Mouse (Mus musculus) liver, embryonic 13.5 days (tissue): ENCODE measurements at regions not wholly inside any gene's neighbourhood (a gene's known extent, or its start where the extent isn't known, plus 50 kb on each side); places are given as distances from the start of the nearest gene placed in this dataset.

ENCODE experiments used
- ATAC-seq: fragments of 200-750 bp; cut with Nextera tagmentation; 2 replicates; pipeline ENCODE4 v1.8.0; 2017; ENCODE audit warnings: low read depth, mild to moderate bottlenecking, moderate number of reproducible peaks, moderate library complexity
- DNase-seq: peaks from one replicate; pipeline ENCODE4 v3.0.0; 2022
- H3K27ac ChIP-seq: fragments of 300-500 bp; sonication (generic); 2 replicates; pipeline ENCODE4 v1.5.1; 2015; ENCODE audit warnings: moderate library complexity, mild to moderate bottlenecking, inconsistent platforms
- H3K27me3 ChIP-seq: fragments of 300-500 bp; sonication (generic); 2 replicates; pipeline ENCODE4 v1.6.1; 2015; ENCODE audit warnings: mild to moderate bottlenecking, inconsistent platforms
- H3K36me3 ChIP-seq: fragments of 300-500 bp; sonication (generic); 2 replicates; pipeline ENCODE4 v1.6.1; 2015; ENCODE audit warnings: mild to moderate bottlenecking, inconsistent platforms
- H3K4me1 ChIP-seq: fragments of 300-500 bp; sonication (generic); replicated peaks from 2 replicates; pipeline ENCODE4 v1.6.1; 2015; ENCODE audit warnings: inconsistent platforms
- H3K4me2 ChIP-seq: fragments of 300-500 bp; sonication (generic); 2 replicates; pipeline ENCODE4 v1.6.1; 2015; ENCODE audit warnings: inconsistent platforms, mild to moderate bottlenecking, moderate library complexity
- H3K4me3 ChIP-seq: fragments of 300-500 bp; sonication (generic); replicated peaks from 2 replicates; pipeline ENCODE4 v1.5.1; 2015; ENCODE audit warnings: mild to moderate bottlenecking, inconsistent platforms
- H3K9ac ChIP-seq: fragments of 300-500 bp; sonication (generic); 2 replicates; pipeline ENCODE4 v1.6.1; 2015; ENCODE audit warnings: mild to moderate bottlenecking, inconsistent platforms
- H3K9me3 ChIP-seq: fragments of 300-500 bp; sonication (generic); replicated peaks from 2 replicates; pipeline ENCODE4 v1.6.1; 2016; ENCODE audit warnings: inconsistent platforms
- WGBS: fragments of 180-500 bp; shearing (Covaris S2); methylation state at CpG from one replicate; pipeline ENCODE4 v1.1.7; 2015; ENCODE audit not compliant: insufficient replicate concordance; 5-methylcytosine and 5-hydroxymethylcytosine counted together

DNA sequence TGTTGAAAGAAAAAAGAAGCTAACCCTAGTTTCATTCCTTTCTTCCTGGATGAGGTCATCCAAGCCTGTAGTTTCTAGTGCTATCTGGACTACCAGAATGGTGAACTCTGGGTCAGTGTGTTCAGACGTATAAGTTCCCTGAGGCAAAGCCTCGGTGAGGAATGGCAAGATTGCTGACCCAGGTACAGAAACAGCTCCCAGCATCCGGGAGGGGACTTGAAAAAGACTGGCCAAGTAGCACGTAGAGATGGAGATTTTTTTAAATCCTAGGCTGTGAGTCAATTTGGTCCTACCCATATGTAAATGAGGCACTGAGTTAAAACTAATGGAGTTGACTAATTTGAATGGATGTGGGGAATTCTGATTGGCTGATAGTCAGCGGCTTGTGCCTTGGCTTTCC lies 55.0 kb upstream of the Gm11084 start:
- ATAC-seq (no peak), DNase-seq (no peak)
- Histone ChIP-seq H3K9ac (no peak overlapping the region), H3K4me2 (no peak overlapping the region), H3K4me3 (no peak overlapping the region), H3K27ac (no peak overlapping the region), H3K36me3 (no peaks in the 10 kb centered on the region), H3K9me3 (no peaks in the 10 kb centered on the region), H3K27me3 (peaks cover 12% of the 10 kb centered on the region; the same call in 1 of the 2 replicates), H3K4me1 (peaks cover 15% of the 10 kb centered on the region)
- WGBS = 43% methylated on average over 5 of the region's 5 CpGs

DNA sequence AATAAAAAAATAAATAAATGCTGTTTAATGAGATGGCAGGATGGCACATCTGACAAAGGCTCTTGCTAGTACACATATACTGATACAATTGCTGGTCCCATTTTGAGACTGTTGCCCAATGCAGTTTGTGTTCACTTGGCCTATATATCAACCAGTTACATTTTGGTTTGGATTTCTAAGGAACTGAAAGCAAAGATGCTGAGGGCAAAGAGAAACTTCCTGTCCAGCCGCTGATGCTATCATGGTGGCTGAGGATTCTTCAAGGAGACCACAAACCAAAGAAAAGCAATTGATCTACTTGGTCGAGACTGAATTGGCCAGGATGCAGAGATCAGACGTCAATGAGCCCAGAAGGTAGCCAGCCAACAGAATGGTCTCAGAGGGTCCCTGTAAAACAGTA lies 53.5 kb upstream of the Gm11084 start:
- no peak overlapping the region for H3K27ac ChIP-seq
- ATAC-seq = no peak
- 19% methylated on average over 3 of the region's 3 CpGs for WGBS

DNA sequence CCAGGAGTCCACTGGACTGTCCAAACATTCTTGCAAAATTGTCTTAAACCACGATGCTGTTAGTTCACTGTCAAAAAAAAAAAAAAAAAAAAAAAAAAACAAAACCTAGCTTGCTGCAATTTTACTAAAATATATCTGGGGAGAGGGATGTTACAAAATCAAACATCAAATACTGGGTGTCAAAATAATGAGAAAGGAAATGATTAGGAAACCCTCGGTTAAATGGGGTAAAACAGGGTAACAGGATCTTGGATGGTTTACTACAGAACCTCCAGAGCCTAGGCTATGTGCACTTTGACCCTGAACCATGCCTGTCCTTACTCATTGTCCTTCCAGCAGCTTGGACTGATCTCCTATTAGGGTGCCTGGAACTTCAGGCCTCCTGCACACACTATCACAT lies 52.8 kb upstream of the Gm11084 start:
- H3K9ac ChIP-seq = no peak overlapping the region
- no peak overlapping the region for H3K4me2 ChIP-seq
- H3K9me3 ChIP-seq = no peaks in the 10 kb centered on the region
- H3K27ac ChIP-seq = no peak overlapping the region
- H3K4me1 ChIP-seq = peaks cover 15% of the 10 kb centered on the region
- no peak overlapping the region for H3K4me3 ChIP-seq
- 36% methylated on average over 2 of the region's 2 CpGs for WGBS
- ATAC-seq (no peak), DNase-seq (no peak)
- peaks cover 12% of the 10 kb centered on the region; the same call in 1 of the 2 replicates for H3K27me3 ChIP-seq
- no peaks in the 10 kb centered on the region for H3K36me3 ChIP-seq

More for the DNA sequence above, 53.5 kb upstream of the Gm11084 start:
- peaks cover 12% of the 10 kb centered on the region; the same call in 1 of the 2 replicates for H3K27me3 ChIP-seq
- peaks cover 15% of the 10 kb centered on the region for H3K4me1 ChIP-seq
- H3K9me3 ChIP-seq = no peaks in the 10 kb centered on the region
- H3K4me3 ChIP-seq = no peak overlapping the region
- H3K9ac ChIP-seq = no peak overlapping the region
- no peaks in the 10 kb centered on the region for H3K36me3 ChIP-seq
- H3K4me2 ChIP-seq = no peak overlapping the region
- DNase-seq = no peak

DNA sequence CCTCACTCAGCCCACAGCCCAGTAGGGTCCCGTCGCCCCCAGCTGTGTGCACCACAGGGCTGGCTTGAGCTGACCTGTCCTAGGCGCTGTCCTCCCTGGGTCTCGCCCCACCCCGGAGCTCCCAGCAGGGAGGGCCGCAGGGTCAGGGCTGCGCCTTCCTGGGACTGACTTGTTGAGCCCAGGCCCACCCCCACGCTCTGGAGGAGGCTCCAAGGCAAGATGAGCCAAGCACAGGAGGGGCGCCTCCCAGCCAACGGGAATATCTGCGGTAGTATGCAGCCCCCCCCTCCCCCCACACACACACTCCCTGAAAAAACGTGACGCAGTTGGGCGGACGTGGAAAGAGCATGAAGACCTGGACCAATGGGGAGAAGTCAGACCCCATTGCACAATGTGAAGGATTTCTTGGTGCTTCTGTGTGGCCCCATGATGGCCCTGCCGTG lies 51.8 kb upstream of the Gm11084 start:
- 23% methylated on average over 16 of the region's 16 CpGs for WGBS
- no peak overlapping the region for H3K4me3 ChIP-seq
- no peaks in the 10 kb centered on the region for H3K9me3 ChIP-seq
- ATAC-seq = peak; percentile 58
- H3K9ac ChIP-seq = no peak overlapping the region
- H3K4me1 ChIP-seq = peaks cover 15% of the 10 kb centered on the region
- peak overlapping the region; percentile 46 for H3K4me2 ChIP-seq
- H3K27me3 ChIP-seq = peaks cover 12% of the 10 kb centered on the region; the same call in 1 of the 2 replicates
- DNase-seq = no peak
- no peaks in the 10 kb centered on the region for H3K36me3 ChIP-seq
- H3K27ac ChIP-seq = no peak overlapping the region

DNA sequence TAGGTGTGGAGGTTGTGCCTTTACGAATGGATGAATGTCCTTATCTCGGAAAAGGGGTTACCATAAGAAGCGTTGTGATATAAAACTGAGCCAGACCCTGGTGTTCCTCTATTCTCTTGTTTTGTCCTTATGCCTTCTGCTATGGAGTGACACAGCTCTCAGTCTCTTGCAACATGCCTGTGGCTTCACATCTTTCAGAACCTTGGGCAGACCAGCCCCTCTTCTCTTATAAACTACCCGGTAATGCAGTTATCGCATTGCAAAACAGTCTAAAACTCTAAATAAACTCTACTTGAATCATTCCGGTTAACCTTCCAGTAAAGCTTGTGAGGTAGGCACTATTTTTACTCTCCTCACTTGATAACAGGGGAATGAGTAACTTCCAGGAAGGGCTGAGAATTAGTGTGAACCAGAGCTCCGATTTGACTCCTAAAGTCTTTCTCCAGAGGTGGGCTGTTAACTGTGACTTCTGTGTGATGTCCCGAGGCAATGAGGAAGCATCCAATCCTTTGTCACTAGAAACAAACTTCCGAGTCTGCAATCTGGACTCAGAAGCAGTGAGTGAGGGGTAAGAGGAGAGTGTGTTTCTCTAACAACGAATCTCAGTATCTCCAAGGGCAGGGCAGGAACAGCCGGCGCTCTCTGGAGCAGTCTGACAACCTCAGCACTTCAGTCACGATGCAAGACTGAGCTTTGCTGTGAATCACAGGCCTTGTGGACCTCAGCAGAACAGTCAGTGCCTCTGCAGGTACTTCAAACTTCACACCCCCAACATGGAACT lies 50.9 kb upstream of the Gm11084 start:
- peaks cover 12% of the 10 kb centered on the region; the same call in 1 of the 2 replicates for H3K27me3 ChIP-seq
- H3K36me3 ChIP-seq = no peaks in the 10 kb centered on the region
- WGBS = 40% methylated on average over 13 of the region's 13 CpGs
- H3K4me2 ChIP-seq = no peak overlapping the region
- no peak for DNase-seq
- no peak overlapping the region for H3K27ac ChIP-seq
- ATAC-seq = no peak; the same call in 1 of the 2 replicates
- H3K9me3 ChIP-seq = no peaks in the 10 kb centered on the region
- no peak overlapping the region for H3K9ac ChIP-seq
- no peak overlapping the region for H3K4me3 ChIP-seq
- H3K4me1 ChIP-seq = peaks cover 15% of the 10 kb centered on the region
